In genomic region chr10:87905087-87905486, GRCm38 (mm10) we compare ENCODE assay signal across 17 mouse cellular contexts. TPM values are rescaled to one million over a fixed set of nuclear protein-coding genes. Genes with fewer than 3 reads are reported as not detected.
"Had no signal": no experiment of that assay in that cellular context is flagged by ENCODE, and none has a peak within 500 bp of the region (broad histone marks: within the 10 kb centered on the region; RNA-seq: fewer than 3 reads in every experiment).

No protein-coding gene starts in this region.

- H3K27me3 ChIP-seq: lung, embryonic 15.5 days; megakaryocyte, embryonic 14.5 days; midbrain, embryonic 13.5 days; midbrain, embryonic 15.5 days; neural tube, embryonic 12.5 days had no signal

- H3K27ac ChIP-seq: lung, embryonic 15.5 days; macrophage; midbrain, embryonic 13.5 days; midbrain, embryonic 15.5 days; neural tube, embryonic 12.5 days had no signal

- H3K36me3 ChIP-seq: lung, embryonic 15.5 days; midbrain, embryonic 13.5 days; midbrain, embryonic 15.5 days; neural tube, embryonic 12.5 days had no signal

- H3K9ac ChIP-seq: lung, embryonic 15.5 days; midbrain, embryonic 13.5 days; midbrain, embryonic 15.5 days; neural tube, embryonic 12.5 days had no signal

- DNase-seq: lung, adult 2 months; lung, postnatal 36 days; retina, postnatal 1 day; right cerebral cortex, adult 18-20 months; right cerebral cortex, postnatal 25 days; right cerebral cortex, postnatal 4 days; spleen, adult 18-20 months; thymus, adult 18-20 months; thymus, postnatal 14 days; thymus, postnatal 36 days had no signal

- H3K4me1 ChIP-seq: megakaryocyte, embryonic 14.5 days; midbrain, embryonic 13.5 days; midbrain, embryonic 15.5 days; neural tube, embryonic 12.5 days had no signal

- H3K4me3 ChIP-seq: lung, embryonic 15.5 days; megakaryocyte, embryonic 14.5 days; midbrain, embryonic 13.5 days; midbrain, embryonic 15.5 days; neural tube, embryonic 12.5 days had no signal

RNA-seq across cellular contexts. Expression of gene Igf1, which starts 47.0 kb away (rescaled TPM):
- total RNA-seq: monocyte, adult 5-6 weeks had no signal
